Mouse (Mus musculus): ENCODE measurements at regions not wholly inside any gene's neighbourhood (a gene's known extent, or its start where the extent isn't known, plus 50 kb on each side); places are given as distances from the start of the nearest gene placed in this dataset.

DNA sequence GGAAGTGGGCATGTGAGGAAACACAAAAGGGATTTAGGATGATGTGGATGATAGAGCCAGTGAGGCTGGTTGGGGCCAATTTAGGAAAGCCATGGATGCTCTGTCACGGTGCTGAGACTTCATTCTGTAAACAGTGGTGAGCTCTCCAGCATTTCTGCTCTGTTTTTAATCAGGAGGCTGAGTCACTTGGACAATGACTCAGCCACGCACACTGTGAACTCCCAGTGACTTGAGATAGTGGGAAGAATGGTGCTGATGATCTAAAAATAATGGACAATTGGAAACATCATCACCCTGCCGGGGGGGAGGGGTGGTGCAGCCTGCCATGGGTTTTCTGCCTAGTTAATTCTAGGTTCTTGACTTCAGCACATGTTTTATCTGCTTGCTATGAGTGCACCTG is 156.3 kb downstream of the 4930564D02Rik start:
- no peaks in the 10 kb centered on the region for H3K79me2 ChIP-seq (replicated peaks; ENCODE audit: control insufficient read depth, extremely low read depth, insufficient read depth, poor library complexity, severe bottlenecking)
- H3K4me1 ChIP-seq (ENCODE audit: control insufficient read depth in 1 of 2, insufficient read depth in 2 of 2), result no peaks in the 10 kb centered on the region
- dilution Hi-C loops (cut with MboI; ENCODE audit: extremely low pct_ligation_motif_present, extremely low pct_unique_long_range_greater_than_20kb, low sequenced_read_pairs) (no loop called here), in situ Hi-C loops (cut with MboI; ENCODE audit: low pct_ligation_motif_present, low pct_unique_long_range_greater_than_20kb, low sequenced_read_pairs) (no loop called here)
- peaks cover 77% of the 10 kb centered on the region for H3K27me3 ChIP-seq (replicated peaks)
- no peak overlapping the region for H3K4me3 ChIP-seq (replicated peaks in 1 of 3; ENCODE audit: low read depth in 2 of 3, low read length in 2 of 3, poor library complexity in 1 of 3)
- no peaks in the 10 kb centered on the region for H3K9me3 ChIP-seq (replicated peaks; ENCODE audit: low read length)
- no peak overlapping the region for H3K27ac ChIP-seq (ENCODE audit: insufficient read depth, low read depth)
- H3K36me3 ChIP-seq (replicated peaks in 1 of 2; ENCODE audit: control insufficient read depth in 1 of 2, insufficient read depth in 1 of 2, low read length in 1 of 2), result no peaks in the 10 kb centered on the region
- H3K4me2 ChIP-seq (ENCODE audit: insufficient read depth, low read depth, poor library complexity, severe bottlenecking), result no peak overlapping the region
- DNase-seq (ENCODE audit: extremely low read depth), result no peak
- TF ChIP-seq MEF2A (IDR thresholded peaks at IDR 0.05; ENCODE audit: borderline replicate concordance, low read depth, low read length), result no peak
- TF ChIP-seq IRF4 (IDR thresholded peaks at IDR 0.05; ENCODE audit: low read depth, low read length), result no peak
- no peak for TF ChIP-seq MYC (IDR thresholded peaks at IDR 0.05; ENCODE audit: low read depth, low read length)
- TF ChIP-seq ZC3H11A (IDR thresholded peaks at IDR 0.05; ENCODE audit: low read depth, low read length), result no peak
- no peak for TF ChIP-seq E2F4 (IDR thresholded peaks at IDR 0.05; ENCODE audit: insufficient replicate concordance, low read depth, low read length)
- no peak for TF ChIP-seq BHLHE40 (IDR thresholded peaks at IDR 0.05; ENCODE audit: low read depth, low read length)
- TF ChIP-seq CTCF (conservative IDR thresholded peaks at IDR 0.05 in 1 of 2, IDR thresholded peaks at IDR 0.05 in 1 of 2; ENCODE audit: low read depth in 2 of 2, low read length in 2 of 2), result no peak
- no peak for TF ChIP-seq POLR2A (IDR thresholded peaks at IDR 0.05; ENCODE audit: low read depth, low read length)
- TF ChIP-seq MAZ (IDR thresholded peaks at IDR 0.05; ENCODE audit: low read depth, low read length), result no peak
- TF ChIP-seq EP300 (IDR thresholded peaks at IDR 0.05; ENCODE audit: low read length), result no peak
- no peak for TF ChIP-seq ZMIZ1 (IDR thresholded peaks at IDR 0.05; ENCODE audit: low read depth, low read length)
- no peak for TF ChIP-seq POLR2AphosphoS2 (IDR thresholded peaks at IDR 0.05; ENCODE audit: low read depth, low read length)
- no peak for TF ChIP-seq TCF12 (IDR thresholded peaks at IDR 0.05; ENCODE audit: low read depth, low read length)
- TF ChIP-seq ETS1 (conservative IDR thresholded peaks at IDR 0.05; ENCODE audit: low read depth, low read length), result no peak
- TF ChIP-seq MAFK (IDR thresholded peaks at IDR 0.05; ENCODE audit: insufficient replicate concordance, low read length), result no peak
- no peak overlapping the region for H3K9ac ChIP-seq (ENCODE audit: insufficient read depth, low read depth)

DNA sequence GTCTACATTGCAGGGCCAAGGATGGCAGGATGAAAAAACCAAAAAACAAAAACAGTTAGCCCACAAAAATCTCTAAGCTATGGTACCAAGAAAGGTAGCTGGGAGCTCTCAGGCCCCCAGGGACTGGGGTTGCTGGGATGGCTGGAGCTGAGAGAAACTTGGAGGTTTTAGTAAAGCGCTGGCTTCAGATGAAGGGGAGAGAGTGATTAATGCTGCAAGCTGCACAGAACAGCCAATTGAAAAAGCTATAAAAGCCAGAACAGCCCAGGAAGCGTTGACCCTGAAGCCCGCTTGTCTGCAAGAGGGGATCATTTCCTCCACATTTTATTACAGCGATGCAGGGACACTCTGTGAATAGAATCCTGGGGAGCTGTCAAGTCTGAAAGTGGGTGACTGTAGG is 157.0 kb downstream of the 4930564D02Rik start:
- TF ChIP-seq ZC3H11A (IDR thresholded peaks at IDR 0.05; ENCODE audit: low read depth, low read length), result no peak
- TF ChIP-seq KAT2A (IDR thresholded peaks at IDR 0.05; ENCODE audit: insufficient replicate concordance, low read length), result no peak
- no peak for TF ChIP-seq PAX5 (IDR thresholded peaks at IDR 0.05; ENCODE audit: low read length)
- TF ChIP-seq NELFE (IDR thresholded peaks at IDR 0.05; ENCODE audit: low read depth, low read length), result no peak
- no peak for TF ChIP-seq MEF2A (IDR thresholded peaks at IDR 0.05; ENCODE audit: borderline replicate concordance, low read depth, low read length)
- no peak for TF ChIP-seq MAX (IDR thresholded peaks at IDR 0.05; ENCODE audit: low read length)
- TF ChIP-seq SMC3 (IDR thresholded peaks at IDR 0.05; ENCODE audit: low read depth, low read length), result no peak
- no peak for TF ChIP-seq EP300 (IDR thresholded peaks at IDR 0.05; ENCODE audit: low read length)
- no peak for TF ChIP-seq RCOR1 (conservative IDR thresholded peaks at IDR 0.05; ENCODE audit: low read depth, low read length)
- no peak for TF ChIP-seq MAZ (IDR thresholded peaks at IDR 0.05; ENCODE audit: low read depth, low read length)
- TF ChIP-seq HCFC1 (IDR thresholded peaks at IDR 0.05; ENCODE audit: low read depth, low read length), result no peak
- TF ChIP-seq ZNF384 (IDR thresholded peaks at IDR 0.05; ENCODE audit: low read depth, low read length), result no peak
- TF ChIP-seq ELF1 (IDR thresholded peaks at IDR 0.05; ENCODE audit: low read depth, low read length), result no peak
- no peak for TF ChIP-seq JUN (IDR thresholded peaks at IDR 0.05; ENCODE audit: insufficient read depth, low read depth, low read length)
- TF ChIP-seq MAFK (IDR thresholded peaks at IDR 0.05; ENCODE audit: insufficient replicate concordance, low read length), result no peak
- no peak for TF ChIP-seq POLR2AphosphoS2 (IDR thresholded peaks at IDR 0.05; ENCODE audit: low read depth, low read length)
- TF ChIP-seq TBP (conservative IDR thresholded peaks at IDR 0.05; ENCODE audit: low read depth, low read length), result no peak
- H3K27me3 ChIP-seq (replicated peaks), result peaks cover 77% of the 10 kb centered on the region
- dilution Hi-C loops (cut with MboI; ENCODE audit: extremely low pct_ligation_motif_present, extremely low pct_unique_long_range_greater_than_20kb, low sequenced_read_pairs), result no loop called here

More for the DNA sequence above, 157.0 kb downstream of the 4930564D02Rik start:
- no peaks in the 10 kb centered on the region for H3K4me1 ChIP-seq (ENCODE audit: control insufficient read depth in 1 of 2, insufficient read depth in 2 of 2)
- DNase-seq (ENCODE audit: extremely low read depth), result no peak
- no peaks in the 10 kb centered on the region for H3K9me3 ChIP-seq (replicated peaks; ENCODE audit: low read length)
- H3K27ac ChIP-seq (ENCODE audit: insufficient read depth, low read depth), result no peak overlapping the region
- in situ Hi-C loops (cut with MboI; ENCODE audit: low pct_ligation_motif_present, low pct_unique_long_range_greater_than_20kb, low sequenced_read_pairs), result no loop called here
- H3K4me3 ChIP-seq (replicated peaks in 1 of 3; ENCODE audit: low read depth in 2 of 3, low read length in 2 of 3, poor library complexity in 1 of 3), result no peak overlapping the region
- no peak overlapping the region for H3K9ac ChIP-seq (ENCODE audit: insufficient read depth, low read depth)
- H3K79me2 ChIP-seq (replicated peaks; ENCODE audit: control insufficient read depth, extremely low read depth, insufficient read depth, poor library complexity, severe bottlenecking), result no peaks in the 10 kb centered on the region
- H3K4me2 ChIP-seq (ENCODE audit: insufficient read depth, low read depth, poor library complexity, severe bottlenecking), result no peak overlapping the region
- H3K36me3 ChIP-seq (replicated peaks in 1 of 2; ENCODE audit: control insufficient read depth in 1 of 2, insufficient read depth in 1 of 2, low read length in 1 of 2), result no peaks in the 10 kb centered on the region
